Mouse (Mus musculus) hindbrain, embryonic 16.5 days (tissue): ENCODE measurements around the gene Tas2r135. TPM values are rescaled to one million over a fixed set of nuclear protein-coding genes. Genes with fewer than 3 reads are reported as not detected.

Experiments used
- ATAC-seq: fragments of 200-750 bp; cut with Nextera tagmentation; 2 replicates; pipeline ENCODE4 v1.8.0; 2017; ENCODE audit warnings: moderate TSS enrichment, moderate library complexity
- H3K27ac ChIP-seq: fragments of 300-500 bp; sonication (generic); 2 replicates; pipeline ENCODE4 v1.5.1; 2014; ENCODE audit warnings: low read depth, mild to moderate bottlenecking, control low read depth, low read length, moderate library complexity
- H3K27me3 ChIP-seq: fragments of 300-500 bp; sonication (generic); replicated peaks from 2 replicates; pipeline ENCODE4 v1.6.1; 2014; ENCODE audit warnings: low read length; ENCODE audit not compliant: control insufficient read depth, insufficient read depth
- H3K36me3 ChIP-seq: fragments of 300-500 bp; sonication (generic); 2 replicates; pipeline ENCODE4 v1.6.1; 2014; ENCODE audit warnings: mild to moderate bottlenecking, low read length, moderate library complexity, mixed read lengths; ENCODE audit not compliant: control insufficient read depth, insufficient read depth
- H3K4me1 ChIP-seq: fragments of 300-500 bp; sonication (generic); 2 replicates; pipeline ENCODE4 v1.6.1; 2014; ENCODE audit warnings: low read depth, low read length; ENCODE audit not compliant: control insufficient read depth, insufficient read depth
- H3K4me2 ChIP-seq: fragments of 300-500 bp; sonication (generic); 2 replicates; pipeline ENCODE4 v1.6.1; 2014; ENCODE audit warnings: mild to moderate bottlenecking, low read length, control low read depth, moderate library complexity
- H3K4me3 ChIP-seq: fragments of 300-500 bp; sonication (generic); 2 replicates; pipeline ENCODE4 v1.5.1; 2014; ENCODE audit warnings: mild to moderate bottlenecking, low read length, control low read depth, moderate library complexity
- H3K9ac ChIP-seq: fragments of 300-500 bp; sonication (generic); 2 replicates; pipeline ENCODE4 v1.6.1; 2014; ENCODE audit warnings: low read depth, mild to moderate bottlenecking, control low read depth, low read length, moderate library complexity
- H3K9me3 ChIP-seq: fragments of 300-500 bp; sonication (generic); 2 replicates; pipeline ENCODE4 v1.6.1; 2014; ENCODE audit warnings: mild to moderate bottlenecking, low read length, moderate library complexity; ENCODE audit not compliant: control insufficient read depth
- WGBS: fragments of 180-500 bp; shearing (Covaris S2); extraction: QIAGEN DNeasy Blood & Tissue Kit; methylation state at CpG from one replicate; pipeline ENCODE4 v1.1.7; 2014; 5-methylcytosine and 5-hydroxymethylcytosine counted together
- polyA plus RNA-seq: library from polyadenylated mRNA; unstranded; fragments of >200 nt; fragmentation: Nextera tagmentation; extraction: Ambion mirVana; gene quantifications from 2 replicates; pipeline ENCODE4 v1.2.1, GENCODE M21; 2015

The Tas2r135 gene
- polyA plus RNA-seq = not detected in 2 replicates

DNA sequence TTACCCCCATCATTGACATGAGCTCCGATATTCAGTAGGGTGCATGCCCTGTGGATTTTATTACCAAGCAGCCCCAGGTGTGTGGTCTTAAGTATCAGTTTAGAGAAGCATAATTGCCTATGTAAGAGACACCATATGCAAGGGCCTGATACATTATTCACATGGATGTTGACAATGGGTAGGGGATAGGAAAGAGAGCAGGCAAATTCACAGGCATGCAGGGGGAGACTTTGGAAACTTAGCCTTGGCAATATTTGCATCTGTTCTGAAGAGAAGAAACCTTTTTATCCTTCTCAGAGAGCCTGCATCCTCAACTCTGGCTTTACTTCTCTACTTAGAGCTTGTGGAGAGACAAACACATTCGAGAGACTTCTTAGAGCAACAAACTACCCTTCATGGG lies at the start of gene Tas2r135:
Gene Tas2r135, plus strand, starts transcription at position 301 of the 400 bp plus-strand sequence.
- ATAC-seq = no peak
- WGBS = 84% methylated on average over 2 of the region's 2 CpGs
- Histone ChIP-seq H3K27me3 (no peaks in the 10 kb centered on the region), H3K4me3 (no peak within 1 kb of the TSS), H3K4me2 (no peak within 1 kb of the TSS), H3K36me3 (no peaks in the 10 kb centered on the region), H3K4me1 (no peaks in the 10 kb centered on the region), H3K27ac (no peak within 1 kb of the TSS), H3K9me3 (no peaks in the 10 kb centered on the region), H3K9ac (no peak within 1 kb of the TSS)

DNA sequence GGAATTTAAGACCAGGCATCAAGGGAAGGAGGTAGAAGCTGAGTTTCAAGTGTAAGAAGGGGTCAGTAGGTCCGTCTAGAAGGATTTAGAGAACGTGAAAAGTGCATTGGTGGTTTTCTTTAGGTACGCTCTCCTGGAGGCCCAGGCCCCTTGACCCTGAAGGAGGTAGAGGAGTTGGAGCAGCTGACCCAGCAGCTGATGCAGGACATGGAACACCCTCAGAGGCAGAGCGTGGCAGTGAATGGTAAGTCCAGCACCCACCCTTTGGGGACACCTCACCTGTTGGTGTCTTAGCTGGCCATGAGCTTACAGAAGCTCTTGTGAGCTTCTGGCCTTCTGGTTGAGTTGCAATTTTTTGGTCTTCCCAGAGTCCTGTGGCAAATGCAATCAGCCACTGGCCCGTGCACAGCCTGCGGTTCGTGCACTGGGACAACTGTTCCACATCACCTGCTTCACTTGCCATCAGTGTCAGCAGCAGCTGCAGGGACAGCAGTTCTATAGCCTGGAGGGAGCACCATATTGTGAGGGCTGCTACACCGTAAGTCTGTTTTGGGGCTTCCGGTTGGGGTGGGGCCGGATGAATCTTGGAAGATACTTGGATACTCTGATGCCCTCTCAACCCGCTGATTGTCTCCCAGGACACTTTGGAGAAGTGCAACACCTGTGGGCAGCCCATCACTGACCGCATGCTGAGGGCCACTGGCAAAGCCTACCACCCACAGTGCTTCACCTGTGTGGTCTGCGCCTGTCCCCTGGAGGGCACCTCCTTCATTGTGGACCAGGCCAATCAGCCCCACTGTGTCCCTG lies 49.2 kb upstream of the Tas2r135 start:
- no peaks in the 10 kb centered on the region for H3K27me3 ChIP-seq
- WGBS = 95% methylated on average over 13 of the region's 13 CpGs
- H3K36me3 ChIP-seq = peaks cover 24% of the 10 kb centered on the region
- ATAC-seq = no peak
- H3K4me1 ChIP-seq = peaks cover 12% of the 10 kb centered on the region
- H3K9ac ChIP-seq = no peak overlapping the region
- no peak overlapping the region for H3K27ac ChIP-seq
- no peaks in the 10 kb centered on the region for H3K9me3 ChIP-seq
- no peak overlapping the region for H3K4me3 ChIP-seq
- H3K4me2 ChIP-seq = no peak overlapping the region

DNA sequence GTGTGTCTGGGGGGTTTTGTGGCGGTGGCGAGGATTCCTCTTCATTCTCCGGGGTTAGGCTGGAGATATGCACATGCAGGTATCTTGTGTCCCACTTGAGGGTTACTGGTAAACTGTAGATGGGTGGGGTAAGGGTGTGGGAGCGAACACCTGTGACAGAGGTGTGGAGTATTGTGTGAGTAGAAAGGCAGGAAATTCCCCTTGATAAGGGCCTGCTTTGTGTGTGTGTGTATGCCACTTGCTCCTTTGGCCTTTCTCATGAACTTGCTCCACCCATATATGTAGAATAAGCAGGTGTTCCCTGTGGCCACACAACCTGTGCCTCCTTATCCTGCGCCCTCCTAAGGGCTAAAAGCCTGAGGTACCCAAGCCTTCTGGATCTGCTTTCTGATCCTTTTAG lies 48.3 kb upstream of the Tas2r135 start:
- no peak for ATAC-seq
- Histone ChIP-seq H3K36me3 (peaks cover 22% of the 10 kb centered on the region), H3K9ac (no peak overlapping the region), H3K4me2 (no peak overlapping the region), H3K9me3 (no peaks in the 10 kb centered on the region), H3K4me3 (no peak overlapping the region), H3K4me1 (peaks cover 4% of the 10 kb centered on the region), H3K27me3 (no peaks in the 10 kb centered on the region), H3K27ac (no peak overlapping the region)
- WGBS = 98% methylated on average over 5 of the region's 5 CpGs

DNA sequence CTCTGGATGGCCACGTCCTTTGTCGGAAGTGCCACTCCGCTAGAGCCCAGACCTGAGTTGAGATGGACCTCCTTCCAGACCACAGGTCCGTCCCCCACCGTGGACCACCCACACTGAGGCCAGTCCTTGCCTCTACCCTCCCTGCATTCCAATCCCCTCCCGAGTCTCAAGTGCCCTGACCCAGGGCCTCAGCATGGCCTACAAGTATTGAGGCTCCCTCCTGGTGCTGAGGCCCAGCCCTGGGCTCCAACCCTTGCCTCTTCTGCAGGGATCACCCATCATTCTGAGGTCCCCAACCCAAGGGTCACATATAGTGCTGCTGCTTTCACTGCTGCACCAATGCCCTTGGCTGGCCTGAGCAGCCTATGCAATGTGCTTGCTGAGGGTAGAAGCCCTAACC lies 47.3 kb upstream of the Tas2r135 start:
- Histone ChIP-seq H3K4me1 (peaks cover 3% of the 10 kb centered on the region), H3K9ac (no peak overlapping the region), H3K27ac (no peak overlapping the region), H3K4me3 (no peak overlapping the region), H3K27me3 (no peaks in the 10 kb centered on the region), H3K4me2 (no peak overlapping the region), H3K36me3 (peaks cover 22% of the 10 kb centered on the region), H3K9me3 (no peaks in the 10 kb centered on the region)
- ATAC-seq = no peak
- WGBS = 69% methylated on average over 6 of the region's 6 CpGs

DNA sequence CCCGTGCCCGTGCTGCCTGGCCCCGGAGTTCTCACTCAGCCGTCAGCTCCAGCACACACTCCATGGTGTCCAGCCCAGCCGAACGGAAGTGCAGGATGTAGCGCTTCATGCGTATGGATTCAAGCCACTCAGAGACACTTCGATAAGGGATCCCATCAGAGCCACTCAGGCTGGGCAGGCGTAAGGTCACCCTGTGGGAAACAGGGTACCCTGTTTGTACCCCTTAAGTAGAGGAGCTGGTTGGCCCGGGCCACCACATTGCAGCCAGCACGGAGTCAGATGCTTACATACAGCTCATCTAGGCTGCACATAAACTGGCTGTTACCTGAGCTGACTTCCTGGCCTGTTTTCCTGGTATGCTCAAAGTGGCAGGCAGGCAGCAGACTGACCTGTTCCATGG lies 46.3 kb upstream of the Tas2r135 start:
- Histone ChIP-seq H3K36me3 (peaks cover 22% of the 10 kb centered on the region), H3K9me3 (no peaks in the 10 kb centered on the region), H3K4me1 (peaks cover 4% of the 10 kb centered on the region), H3K27ac (no peak overlapping the region), H3K4me2 (no peak overlapping the region), H3K9ac (no peak overlapping the region), H3K27me3 (no peaks in the 10 kb centered on the region), H3K4me3 (no peak overlapping the region)
- no peak for ATAC-seq
- WGBS = 95% methylated on average over 12 of the region's 12 CpGs

DNA sequence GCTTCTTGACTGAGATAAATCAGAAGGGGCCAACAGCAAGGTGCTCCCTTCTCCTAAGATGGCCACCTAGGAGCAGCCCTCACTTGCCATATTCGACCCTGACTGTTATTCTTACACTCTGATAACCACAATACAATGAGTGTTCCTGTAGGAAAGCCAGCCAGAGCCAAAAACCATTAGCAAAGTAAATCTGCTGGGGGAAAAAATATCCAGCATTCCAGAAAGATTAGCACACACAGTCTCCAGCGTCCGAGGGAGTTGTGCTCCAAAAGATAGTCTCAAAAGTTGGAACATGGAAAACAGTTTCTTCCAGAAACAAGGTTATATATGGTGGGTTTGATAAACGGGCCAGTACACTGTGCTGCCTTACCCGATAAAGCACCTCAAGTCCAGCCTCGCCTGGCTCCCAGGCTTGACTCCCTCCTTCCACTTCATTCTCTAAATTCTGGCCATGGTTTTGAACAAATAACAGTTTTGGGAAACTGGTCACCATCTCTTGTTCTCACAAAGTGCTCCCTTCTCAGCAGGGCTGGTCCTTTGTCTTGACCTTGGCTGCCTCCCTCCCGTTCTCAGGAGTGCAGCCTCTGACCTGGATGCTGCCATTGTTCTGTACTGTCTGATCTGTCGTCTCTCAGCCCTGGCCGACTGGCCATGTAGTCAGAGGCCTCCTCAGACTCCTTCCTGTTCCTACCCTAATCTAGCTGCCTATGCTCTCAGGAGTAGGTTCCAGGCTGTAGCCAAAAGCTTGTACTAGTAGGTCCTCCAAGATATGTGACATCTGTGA lies 45.7 kb upstream of the Tas2r135 start:
- Histone ChIP-seq H3K4me3 (no peak overlapping the region), H3K27me3 (no peaks in the 10 kb centered on the region), H3K9ac (no peak overlapping the region), H3K9me3 (no peaks in the 10 kb centered on the region), H3K4me1 (peaks cover 2% of the 10 kb centered on the region; the same call in 1 of the 2 replicates), H3K4me2 (no peak overlapping the region), H3K27ac (no peak overlapping the region), H3K36me3 (peaks cover 22% of the 10 kb centered on the region)
- WGBS = 78% methylated on average over 9 of the region's 9 CpGs
- ATAC-seq = no peak

DNA sequence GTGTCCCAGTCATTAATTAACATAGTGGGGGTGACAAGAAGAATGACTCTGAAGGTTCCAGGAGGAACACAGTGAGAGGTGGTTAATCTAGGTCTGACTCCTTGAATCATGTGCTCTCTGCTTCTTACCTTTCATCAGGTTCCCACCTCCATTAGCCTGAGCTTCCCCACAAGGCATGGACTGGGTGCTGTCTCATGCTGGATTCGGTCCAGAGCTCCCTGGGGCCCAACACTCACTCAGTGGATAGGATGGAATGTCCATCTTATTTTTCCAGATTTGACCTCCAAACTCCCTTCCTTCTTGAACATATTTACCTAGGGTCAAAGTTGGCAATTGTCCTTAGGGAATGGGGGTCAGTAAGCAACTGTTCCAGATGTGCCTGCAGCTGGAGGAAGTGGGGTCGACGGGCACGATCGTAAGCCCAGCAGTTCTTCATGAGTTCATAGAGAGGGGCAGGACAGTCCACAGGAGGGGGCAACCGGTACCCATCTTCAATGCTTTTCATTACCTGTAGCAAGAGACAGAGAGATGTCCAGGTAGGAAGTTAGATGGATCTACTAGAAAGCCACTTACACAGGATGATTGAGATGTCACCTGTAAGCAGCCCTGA lies 44.9 kb upstream of the Tas2r135 start:
- Histone ChIP-seq H3K9me3 (no peaks in the 10 kb centered on the region), H3K36me3 (peaks cover 22% of the 10 kb centered on the region)
- WGBS = 88% methylated on average over 6 of the region's 6 CpGs

DNA sequence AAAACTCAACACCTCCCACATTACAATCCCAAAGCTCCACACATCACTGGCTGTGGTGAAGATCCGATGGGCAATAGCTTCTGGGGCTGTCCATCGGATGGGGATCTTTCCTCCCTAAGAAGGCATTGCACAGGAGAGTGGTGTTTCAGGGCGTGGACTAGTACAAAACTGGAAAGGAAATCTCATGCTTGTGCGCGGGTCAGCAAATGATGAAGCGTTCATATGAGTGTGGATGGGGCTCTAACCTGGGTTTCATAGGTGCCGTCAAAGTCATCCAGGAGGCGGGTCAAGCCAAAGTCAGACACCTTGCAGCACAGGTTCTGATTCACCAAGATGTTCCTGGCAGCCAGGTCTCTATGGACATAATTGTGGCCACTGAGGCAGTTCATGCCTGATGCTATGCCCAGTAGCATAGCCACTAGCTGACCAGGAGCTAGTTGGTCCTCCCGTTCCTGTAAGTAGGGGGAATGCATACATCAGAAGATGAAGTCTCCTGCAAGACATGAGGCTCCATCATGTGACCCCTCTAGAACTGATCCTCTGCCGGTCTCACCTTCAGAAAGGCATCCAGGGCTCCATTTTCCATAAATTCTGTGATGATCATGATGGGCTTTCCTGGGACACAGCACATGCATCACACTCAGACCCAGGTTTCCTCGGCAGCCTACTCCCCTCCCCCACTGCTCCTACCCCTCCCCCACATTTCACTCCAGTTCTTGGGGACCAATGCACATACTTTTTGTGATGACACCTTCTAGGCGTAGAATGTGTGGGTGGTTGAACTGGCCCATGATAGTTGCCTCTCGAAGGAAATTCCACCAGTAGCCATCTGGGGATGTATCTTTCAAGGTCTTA lies 44.0 kb upstream of the Tas2r135 start:
- H3K4me2 ChIP-seq = no peak overlapping the region
- 94% methylated on average over 13 of the region's 13 CpGs for WGBS
- ATAC-seq = no peak
- H3K9me3 ChIP-seq = no peaks in the 10 kb centered on the region
- H3K36me3 ChIP-seq = peaks cover 19% of the 10 kb centered on the region
- H3K27me3 ChIP-seq = no peaks in the 10 kb centered on the region
- H3K4me1 ChIP-seq = peaks cover 2% of the 10 kb centered on the region; the same call in 1 of the 2 replicates
- no peak overlapping the region for H3K4me3 ChIP-seq
- H3K27ac ChIP-seq = no peak overlapping the region
- H3K9ac ChIP-seq = no peak overlapping the region

More for the DNA sequence above, 44.9 kb upstream of the Tas2r135 start:
- Histone ChIP-seq H3K27me3 (no peaks in the 10 kb centered on the region), H3K4me3 (no peak overlapping the region), H3K4me2 (no peak overlapping the region), H3K9ac (no peak overlapping the region), H3K4me1 (peaks cover 2% of the 10 kb centered on the region; the same call in 1 of the 2 replicates), H3K27ac (no peak overlapping the region)
- no peak for ATAC-seq
